Mouse (Mus musculus) heart, adult 8-10 months (tissue): Measurements from ENCODE around the gene Trappc13. TPM values are rescaled to one million over a fixed set of nuclear protein-coding genes. Genes with fewer than 3 reads are reported as not detected.
A peak's percentile ranks its signal among the peaks of the same experiment; 100 is the strongest.
"Not testable (repeated sequence)": the region's sequence is repeated elsewhere in the genome, so short reads cannot be mapped to it uniquely, and the experiment has no call there.

Experiments
- DNase-seq: peaks from one replicate; pipeline ENCODE4 v3.0.0; 2022; ENCODE audit warnings: low spot score
- total RNA-seq, 4 experiments: library from RNA; stranded (reverse); gene quantifications; 2 replicates each; pipeline ENCODE4 v1.2.4; 2022

Gene Trappc13
- total RNA-seq = 10 to 100 TPM; 31.9 to 35.7 (median 33.3) TPM

- DNase-seq = no peak
Measured at GRCm38 (mm10) chr13:104177796-104178649, at the start of gene Trappc13. Trappc13 (minus strand) TSS chr13:104178469.

DNA sequence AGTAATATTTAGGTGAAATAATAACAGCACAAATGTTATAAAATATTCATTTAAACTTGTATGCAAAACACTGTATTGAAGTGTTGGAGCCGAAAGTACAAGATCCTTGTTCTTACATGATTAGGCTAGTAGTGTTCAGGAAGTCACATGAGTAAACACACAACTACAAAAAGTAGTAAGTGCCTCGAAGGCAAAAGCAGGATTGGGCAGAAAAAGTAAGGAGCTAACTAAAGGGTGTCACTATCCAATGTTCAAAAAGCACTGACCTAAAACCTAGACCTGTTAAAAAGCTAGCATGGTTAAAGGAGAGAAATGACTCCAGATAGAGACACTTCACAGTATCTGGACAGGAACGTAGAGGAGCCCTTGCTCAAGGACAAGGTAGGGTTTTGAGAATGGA is 49.2 kb upstream of the Trappc13 start:
- DNase-seq = no peak

DNA sequence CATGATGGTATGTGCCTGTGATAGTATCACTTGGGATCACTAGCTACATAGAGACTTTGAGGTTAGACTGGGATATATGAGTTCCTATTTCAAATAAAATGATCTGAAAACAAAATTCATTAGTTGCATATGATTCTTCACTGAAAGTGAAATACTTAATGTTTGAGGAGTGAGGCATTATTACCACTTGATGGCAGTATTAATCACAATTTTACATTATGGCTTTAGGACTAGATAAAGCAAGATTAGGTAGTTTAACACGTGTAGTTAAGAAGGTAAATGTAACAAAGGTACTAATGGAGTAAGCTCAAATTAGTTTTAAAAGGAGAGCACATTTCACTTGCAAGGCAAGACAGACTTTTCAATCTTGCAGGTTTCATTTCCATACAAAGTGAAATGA is 26.0 kb upstream of the Trappc13 start:
- DNase-seq = no peak

GRCm38 (mm10) chr13:104195891-104196290 is 17.6 kb upstream of the Trappc13 start:
- not testable (repeated sequence) for DNase-seq

DNA sequence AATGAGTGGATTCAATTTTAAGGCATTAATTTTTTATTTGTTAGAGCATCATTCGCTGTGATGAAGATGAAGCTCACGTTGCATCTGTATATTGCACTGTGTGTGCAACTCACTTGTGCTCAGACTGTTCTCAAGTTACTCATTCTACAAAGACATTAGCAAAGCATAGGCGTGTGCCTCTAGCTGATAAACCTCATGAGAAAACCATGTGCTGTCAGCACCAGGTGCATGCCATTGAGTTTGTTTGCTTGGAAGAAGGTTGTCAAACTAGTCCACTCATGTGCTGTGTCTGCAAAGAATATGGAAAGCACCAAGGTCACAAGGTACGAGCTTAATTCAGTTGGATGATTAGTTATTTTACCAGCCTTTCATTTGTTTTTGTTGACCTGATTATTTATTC is 9.1 kb upstream of the Trappc13 start:
- DNase-seq = no peak

DNA sequence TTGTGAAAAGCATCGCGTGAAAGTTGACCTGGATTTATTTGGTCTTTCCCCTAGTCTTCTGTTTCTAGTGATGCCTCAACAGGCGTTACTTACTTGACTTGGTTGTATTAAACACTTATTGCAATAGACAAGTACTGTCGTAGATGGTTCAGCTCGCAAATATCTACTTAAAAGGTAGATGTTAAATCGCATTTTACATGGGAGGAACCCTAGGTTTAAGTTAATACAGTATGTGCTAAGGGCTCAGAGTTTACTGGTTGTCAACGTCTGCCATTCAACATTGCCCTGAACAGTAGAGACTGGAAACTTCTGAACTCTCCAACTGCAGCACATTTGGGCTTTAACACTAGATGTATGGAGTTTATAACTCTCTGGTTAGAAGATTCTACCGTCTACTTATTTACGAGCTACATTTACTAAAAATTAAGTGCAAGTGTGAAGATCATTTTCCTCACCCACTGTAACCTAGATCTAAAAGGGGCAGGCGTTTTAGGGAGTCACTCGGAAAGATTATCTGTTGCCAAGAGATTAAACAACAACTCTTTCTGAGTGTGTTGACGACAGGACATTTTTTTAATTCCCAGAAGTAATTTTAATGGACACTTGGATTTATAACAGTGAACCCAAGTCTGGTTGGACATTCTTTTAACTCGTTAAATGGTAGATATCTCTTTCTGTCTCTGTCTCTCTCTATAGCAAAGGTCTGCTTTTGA is 1.1 kb upstream of the Trappc13 start:
- DNase-seq = no peak

DNA sequence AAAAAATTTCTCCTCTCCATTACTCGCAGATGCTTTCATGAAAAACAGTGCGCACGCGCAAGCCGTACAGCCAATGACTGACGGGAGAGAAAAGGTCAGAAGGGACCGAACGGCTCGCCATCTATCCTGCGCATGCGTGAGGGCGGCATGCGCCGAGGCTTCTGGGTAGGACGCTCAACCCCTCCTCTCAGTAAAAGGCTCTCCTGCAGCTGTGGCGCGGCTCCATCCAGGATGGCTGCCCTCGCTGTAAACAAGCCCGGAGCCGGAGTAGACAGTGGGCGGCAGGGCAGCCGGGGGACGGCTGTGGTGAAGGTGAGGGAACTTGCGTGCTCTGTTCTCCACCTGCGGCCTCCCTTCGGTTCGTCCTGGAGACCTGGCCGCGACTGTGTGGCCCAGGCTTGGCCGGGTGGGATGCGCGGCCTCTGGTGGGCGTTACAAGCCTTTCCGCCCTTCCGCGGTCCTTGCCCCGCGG is 417 bp upstream of the Trappc13 start, which contains the start of gene Trim23:
Gene Trim23, plus strand, starts transcription at position 148 of the 472 bp plus-strand sequence.
- peak; percentile 97 for DNase-seq

- no peak for DNase-seq
Measured at GRCm38 (mm10) chr13:104176874-104177273, 1.4 kb downstream of the Trappc13 start.

DNA sequence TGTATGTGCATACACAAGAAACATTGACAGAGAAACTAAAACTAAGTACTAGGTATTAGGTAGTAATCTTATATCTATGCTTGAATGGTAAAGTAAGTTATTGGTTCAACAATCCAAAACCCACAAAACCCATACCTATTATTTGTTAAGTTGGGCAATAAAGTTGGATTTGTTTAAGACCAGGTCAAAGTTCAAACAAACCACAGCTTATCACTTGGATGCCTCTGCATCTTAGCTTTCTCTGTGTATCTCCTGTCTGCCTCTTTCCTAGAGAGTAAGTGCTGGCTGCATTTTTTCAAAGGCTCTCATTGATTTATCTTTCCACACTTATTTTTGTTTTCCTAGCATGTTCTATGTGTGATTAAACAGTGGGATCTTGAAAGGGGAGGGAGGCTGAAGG is 5.8 kb downstream of the Trappc13 start:
- DNase-seq = no peak

GRCm38 (mm10) chr13:104171711-104172110 is 6.6 kb downstream of the Trappc13 start:
- no peak for DNase-seq

DNA sequence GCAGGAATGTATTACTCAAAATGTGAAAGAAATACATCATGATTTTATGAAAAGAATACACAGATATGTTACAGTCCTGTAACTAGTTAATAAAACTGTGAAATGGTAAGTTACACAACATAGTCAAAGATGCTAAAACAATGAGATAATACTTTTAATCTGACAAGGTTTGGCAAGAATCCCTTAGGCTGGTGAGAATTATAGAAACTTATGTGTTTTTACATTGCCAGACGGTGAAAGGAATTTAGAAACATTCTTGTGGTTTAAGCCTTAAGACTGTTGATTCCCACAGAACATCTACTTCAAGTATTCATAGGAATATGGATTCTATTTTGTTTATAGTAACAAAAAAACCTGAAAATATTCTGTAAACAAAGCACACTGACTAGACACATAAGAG is 22.6 kb downstream of the Trappc13 start:
- DNase-seq = no peak

DNA sequence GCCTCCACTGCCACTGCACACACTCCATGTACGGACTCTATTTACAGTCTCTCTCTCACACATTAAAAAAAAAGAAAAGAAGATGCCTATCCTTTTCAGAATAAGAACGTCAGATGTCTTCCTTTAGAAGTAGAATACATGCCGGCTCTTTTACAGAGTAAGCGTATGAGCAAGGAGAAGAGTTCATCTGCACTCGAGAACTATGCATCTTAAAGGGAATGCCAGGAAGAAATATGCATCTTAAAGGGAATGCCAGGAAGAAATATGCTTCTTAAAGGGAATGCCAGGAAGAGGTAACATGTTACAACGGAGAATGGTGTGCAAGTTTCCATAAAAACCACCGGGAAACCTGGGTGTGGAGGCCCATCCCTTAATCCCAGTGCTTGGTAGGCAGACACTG is 23.2 kb downstream of the Trappc13 start:
- no peak for DNase-seq

- no peak for DNase-seq
Measured at GRCm38 (mm10) chr13:104154180-104154579, 24.1 kb downstream of the Trappc13 start.

DNA sequence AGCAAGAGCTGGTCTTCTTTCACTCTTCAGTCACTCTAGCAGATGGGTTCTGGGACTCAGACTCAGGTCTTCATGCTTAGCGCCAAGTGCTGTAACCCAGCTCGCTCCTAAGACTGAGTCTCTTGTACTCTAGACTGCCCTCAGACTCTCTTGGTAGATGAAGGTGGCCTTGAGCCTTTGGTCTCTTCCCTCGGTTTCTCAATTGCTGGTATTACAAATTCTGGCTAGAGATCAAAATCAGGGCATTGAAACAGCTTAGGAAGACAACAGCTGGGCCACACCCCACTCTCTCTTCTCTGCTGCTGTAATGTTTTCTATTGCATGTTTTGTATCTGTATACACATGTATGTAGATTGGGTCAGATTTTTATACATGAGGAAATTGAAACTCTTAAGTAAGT is 32.6 kb downstream of the Trappc13 start:
- DNase-seq = no peak

- no peak for DNase-seq
Measured at GRCm38 (mm10) chr13:104144871-104145270, 33.4 kb downstream of the Trappc13 start.

GRCm38 (mm10) chr13:104139369-104140209 is 38.7 kb downstream of the Trappc13 start:
- DNase-seq = peak; percentile 77

- DNase-seq = no peak
Measured at GRCm38 (mm10) chr13:104134510-104135085, 43.7 kb downstream of the Trappc13 start.

- DNase-seq = no peak
Measured at GRCm38 (mm10) chr13:104132561-104132960, 45.7 kb downstream of the Trappc13 start.

GRCm38 (mm10) chr13:104123662-104124381 is 54.4 kb downstream of the Trappc13 start:
- no peak for DNase-seq

GRCm38 (mm10) chr13:104122078-104122840 is 56.0 kb downstream of the Trappc13 start:
- DNase-seq = no peak
